Mouse (Mus musculus) C2C12 (cell line): ENCODE measurements around the gene Timm23.

ENCODE experiments used
- CEBPB ChIP-seq: IDR thresholded peaks from one replicate; pipeline ENCODE4 v1.6.1; 2011; ENCODE audit warnings: low read depth, mild to moderate bottlenecking, control low read depth, moderate library complexity
- CTCF ChIP-seq: IDR thresholded peaks from one replicate; pipeline ENCODE4 v1.5.1; 2011; ENCODE audit not compliant: control insufficient read depth, insufficient read depth, insufficient read length
- MAX ChIP-seq: IDR thresholded peaks from one replicate; pipeline ENCODE4 v1.6.1; 2011; ENCODE audit warnings: mild to moderate bottlenecking, control low read depth
- MYOG ChIP-seq: IDR thresholded peaks from one replicate; pipeline ENCODE4 v1.6.1; 2011; ENCODE audit not compliant: control insufficient read depth, insufficient read length; ENCODE audit errors: extremely low read depth

- no peak for TF ChIP-seq CTCF
- no peak for TF ChIP-seq CEBPB
- TF ChIP-seq MYOG = no peak
- TF ChIP-seq MAX = no peak
These were observed 48.5 kb downstream of the Timm23 start for GRCm38 (mm10) chr14:32153156-32153555.
